Mouse (Mus musculus) ES-Bruce4 (cell line): ENCODE measurements around the gene Snap91. TPM values are rescaled to one million over a fixed set of nuclear protein-coding genes. Genes with fewer than 3 reads are reported as not detected.

Experiments
- H3K27ac ChIP-seq: 2 replicates; pipeline ENCODE4 v1.5.1; 2012; ENCODE audit warnings: low read length, inconsistent platforms; ENCODE audit not compliant: insufficient read depth
- H3K27me3 ChIP-seq: 2 replicates; pipeline ENCODE4 v1.6.1; 2012; ENCODE audit warnings: mild to moderate bottlenecking, low read length, inconsistent platforms; ENCODE audit not compliant: control insufficient read depth, poor library complexity, insufficient read depth, severe bottlenecking
- H3K36me3 ChIP-seq: 2 replicates; pipeline ENCODE4 v1.6.1; 2012; ENCODE audit warnings: inconsistent platforms, mild to moderate bottlenecking, low read length, moderate library complexity; ENCODE audit not compliant: control insufficient read depth, poor library complexity, insufficient read depth, severe bottlenecking
- H3K4me1 ChIP-seq: one replicate; pipeline ENCODE4 v1.8.1; 2011; ENCODE audit warnings: low read length; ENCODE audit not compliant: control insufficient read depth, insufficient read depth
- H3K4me3 ChIP-seq: 2 replicates; pipeline ENCODE4 v1.5.1; 2011; ENCODE audit warnings: low read depth, mild to moderate bottlenecking, low read length
- H3K9ac ChIP-seq: 2 replicates; pipeline ENCODE4 v1.6.1; 2012; ENCODE audit warnings: low read depth, mild to moderate bottlenecking, inconsistent platforms; ENCODE audit not compliant: poor library complexity, severe bottlenecking
- H3K9me3 ChIP-seq: replicated peaks from 2 replicates; pipeline ENCODE4 v1.6.1; 2012; ENCODE audit warnings: mild to moderate bottlenecking, low read length, inconsistent platforms; ENCODE audit not compliant: control insufficient read depth, poor library complexity, insufficient read depth, severe bottlenecking
- CTCF ChIP-seq: IDR thresholded peaks from one replicate; pipeline ENCODE4 v1.8.1; 2011; ENCODE audit warnings: low read depth, low read length
- EP300 ChIP-seq: IDR thresholded peaks from 2 replicates; pipeline ENCODE4 v1.6.1; 2011; ENCODE audit warnings: low read depth, low read length; ENCODE audit not compliant: insufficient read depth
- POLR2A ChIP-seq: IDR thresholded peaks from one replicate; pipeline ENCODE4 v1.8.1; 2011; ENCODE audit warnings: low read length; ENCODE audit not compliant: insufficient read depth
- polyA plus RNA-seq: library from polyadenylated mRNA; stranded (reverse); fragments of >200 nt; gene quantifications from 2 replicates; pipeline ENCODE4 v1.2.4, GENCODE M21; 2011; ENCODE audit warnings: low read depth; ENCODE audit not compliant: missing spikeins, insufficient read depth, insufficient read length

Snap91 gene
- polyA plus RNA-seq, 1 experiment = 4.5 TPM

DNA sequence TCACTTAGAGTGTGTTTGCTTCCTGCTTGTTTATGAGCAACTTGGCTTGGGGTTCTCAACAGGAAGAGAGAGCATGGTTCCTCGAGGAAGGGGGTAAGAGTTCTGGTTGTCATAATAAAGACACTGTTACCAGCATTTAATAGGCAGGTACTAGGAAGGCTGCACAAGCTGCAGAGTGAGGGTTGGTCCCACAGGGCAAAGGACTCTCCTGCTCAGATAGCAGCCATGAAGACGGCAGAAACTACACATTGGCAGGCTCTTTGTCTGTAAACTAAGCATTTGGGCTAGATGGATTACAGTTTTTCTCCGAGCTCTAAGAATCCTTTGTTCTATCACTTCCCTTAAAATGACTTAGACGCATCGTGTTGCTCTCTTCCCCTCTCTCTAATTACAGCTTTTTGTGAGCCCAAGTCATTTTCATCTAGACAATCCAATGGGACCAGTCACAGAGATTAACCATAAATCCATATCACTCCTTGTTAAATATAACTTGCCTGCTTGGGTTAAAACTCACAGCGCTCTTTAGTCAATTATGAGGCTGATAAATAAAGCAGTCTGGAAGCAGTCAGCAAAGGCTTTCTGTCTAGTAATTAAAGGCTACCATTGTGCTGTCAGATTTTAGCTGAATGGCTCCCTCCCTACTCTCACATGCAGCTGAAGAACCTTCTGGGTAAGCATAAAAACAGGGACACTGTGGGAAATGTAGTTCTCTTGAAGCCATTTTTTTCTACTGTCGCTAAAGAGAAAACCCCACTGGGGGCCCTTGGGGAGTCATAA, 154.7 kb downstream of the Snap91 start:
- no peaks in the 10 kb centered on the region for H3K27me3 ChIP-seq
- H3K9me3 ChIP-seq = no peaks in the 10 kb centered on the region
- no peak overlapping the region for H3K4me3 ChIP-seq
- TF ChIP-seq POLR2A (no peak), EP300 (no peak), CTCF (no peak)
- H3K9ac ChIP-seq = no peak overlapping the region
- H3K36me3 ChIP-seq = no peaks in the 10 kb centered on the region
- no peaks in the 10 kb centered on the region for H3K4me1 ChIP-seq
- no peak overlapping the region for H3K27ac ChIP-seq

GRCm38 (mm10) chr9:86725066-86725465, 155.4 kb downstream of the Snap91 start:
- no peaks in the 10 kb centered on the region for H3K36me3 ChIP-seq
- H3K4me1 ChIP-seq = no peaks in the 10 kb centered on the region
- no peaks in the 10 kb centered on the region for H3K27me3 ChIP-seq
- no peaks in the 10 kb centered on the region for H3K9me3 ChIP-seq
- no peak overlapping the region for H3K27ac ChIP-seq
- TF ChIP-seq CTCF (no peak), POLR2A (no peak), EP300 (no peak)
- H3K9ac ChIP-seq = no peak overlapping the region
- no peak overlapping the region for H3K4me3 ChIP-seq

DNA sequence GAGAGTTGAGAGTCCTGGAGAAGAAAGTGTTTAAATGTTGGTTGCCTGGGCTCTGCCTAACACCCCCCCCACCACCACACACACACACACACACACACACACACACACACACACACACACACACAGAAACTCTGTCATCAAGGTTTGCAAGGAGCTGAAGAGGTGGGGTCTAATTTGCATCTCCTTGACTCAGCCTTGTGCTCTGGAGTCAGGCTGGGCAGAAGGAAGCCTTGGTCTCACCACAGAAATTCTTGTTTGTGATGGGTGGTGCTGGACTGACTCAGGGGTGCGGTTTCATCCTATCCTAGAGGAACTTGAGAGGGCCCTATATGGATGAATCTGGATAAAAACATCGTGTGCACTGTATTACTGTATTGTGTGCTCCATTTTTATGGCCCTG, 159.7 kb downstream of the Snap91 start:
- Histone ChIP-seq H3K36me3 (no peaks in the 10 kb centered on the region), H3K9ac (no peak overlapping the region), H3K4me3 (no peak overlapping the region), H3K27me3 (no peaks in the 10 kb centered on the region), H3K27ac (no peak overlapping the region), H3K4me1 (no peaks in the 10 kb centered on the region), H3K9me3 (no peaks in the 10 kb centered on the region)
- TF ChIP-seq POLR2A = no peak
- no peak for TF ChIP-seq CTCF
- no peak for TF ChIP-seq EP300

- H3K9me3 ChIP-seq = no peaks in the 10 kb centered on the region
- no peaks in the 10 kb centered on the region for H3K36me3 ChIP-seq
- no peak overlapping the region for H3K9ac ChIP-seq
- H3K27ac ChIP-seq = no peak overlapping the region
- no peak overlapping the region for H3K4me3 ChIP-seq
- no peaks in the 10 kb centered on the region for H3K4me1 ChIP-seq
- TF ChIP-seq CTCF = no peak
- no peak for TF ChIP-seq EP300
- no peak for TF ChIP-seq POLR2A
- H3K27me3 ChIP-seq = no peaks in the 10 kb centered on the region
These were observed 160.2 kb downstream of the Snap91 start for GRCm38 (mm10) chr9:86720227-86720626.

DNA sequence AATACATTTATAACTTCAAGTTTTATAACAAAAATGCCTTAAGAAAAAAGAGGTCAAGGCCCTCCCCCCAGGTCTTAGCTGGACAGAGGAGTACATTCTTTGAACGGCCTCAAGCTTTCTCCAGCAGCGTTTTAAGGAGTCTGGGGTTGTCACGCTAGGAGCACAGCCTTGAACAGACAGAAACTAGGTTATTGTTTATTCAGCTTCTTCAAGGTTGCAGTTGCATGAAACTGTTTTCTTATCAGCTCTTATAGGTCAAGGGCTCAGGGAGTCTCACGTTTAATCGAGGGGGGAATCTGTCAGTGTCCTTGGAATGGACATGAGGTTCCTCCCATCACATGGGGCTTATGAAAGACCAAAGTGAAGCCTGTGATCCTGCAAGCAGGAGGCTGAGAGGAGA, 163.3 kb downstream of the Snap91 start:
- Histone ChIP-seq H3K4me1 (no peaks in the 10 kb centered on the region), H3K27me3 (no peaks in the 10 kb centered on the region; the same call in 1 of the 2 replicates), H3K9me3 (no peaks in the 10 kb centered on the region), H3K27ac (no peak overlapping the region), H3K4me3 (no peak overlapping the region), H3K9ac (no peak overlapping the region), H3K36me3 (no peaks in the 10 kb centered on the region)
- no peak for TF ChIP-seq EP300
- no peak for TF ChIP-seq CTCF
- TF ChIP-seq POLR2A = no peak

GRCm38 (mm10) chr9:86716540-86716939, 163.9 kb downstream of the Snap91 start:
- Histone ChIP-seq H3K4me1 (no peaks in the 10 kb centered on the region), H3K27me3 (no peaks in the 10 kb centered on the region; the same call in 1 of the 2 replicates), H3K9me3 (no peaks in the 10 kb centered on the region), H3K9ac (no peak overlapping the region), H3K27ac (no peak overlapping the region), H3K4me3 (no peak overlapping the region), H3K36me3 (no peaks in the 10 kb centered on the region)
- TF ChIP-seq EP300 (no peak), POLR2A (no peak), CTCF (no peak)

Other genes starting within 250 kb of the Snap91 start
- gene Me1, start 184.7 kb downstream of the Snap91 start, polyA plus RNA-seq = 24.4 and 25.2 TPM in 2 replicates
- gene Prss35, start 137.0 kb downstream of the Snap91 start, polyA plus RNA-seq = 0.18 and 0.20 TPM in 2 replicates
- gene Ripply2, start 134.9 kb upstream of the Snap91 start, polyA plus RNA-seq = not detected in 2 replicates
- gene Cyb5r4, start 141.4 kb upstream of the Snap91 start, polyA plus RNA-seq = 49.6 and 51.0 TPM in 2 replicates